Mouse (Mus musculus) embryonic facial prominence, embryonic 11.5 days (tissue): Measurements from ENCODE around the gene Pstpip1. TPM values are rescaled to one million over a fixed set of nuclear protein-coding genes. Genes with fewer than 3 reads are reported as not detected.
A peak's percentile ranks its signal among the peaks of the same experiment; 100 is the strongest.

Source experiments
- ATAC-seq: fragments of 200-750 bp; cut with Nextera tagmentation; replicated peaks from 2 replicates; pipeline ENCODE4 v1.8.0; 2017; ENCODE audit warnings: low read depth; ENCODE audit not compliant: insufficient number of reproducible peaks, low FRiP score, low TSS enrichment
- DNase-seq: peaks from one replicate; pipeline ENCODE4 v3.0.0-alpha.2; 2015; ENCODE audit warnings: low spot score
- H3K27ac ChIP-seq: fragments of 300-500 bp; sonication (generic); replicated peaks from 2 replicates; pipeline ENCODE4 v1.5.1; 2014; ENCODE audit warnings: mild to moderate bottlenecking, low read depth, low read length, control low read depth
- H3K27me3 ChIP-seq: fragments of 300-500 bp; sonication (generic); 2 replicates; pipeline ENCODE4 v1.6.1; 2014; ENCODE audit warnings: mild to moderate bottlenecking, low read length, moderate library complexity, mixed read lengths; ENCODE audit not compliant: control insufficient read depth, insufficient read depth
- H3K36me3 ChIP-seq: fragments of 300-500 bp; sonication (generic); replicated peaks from 2 replicates; pipeline ENCODE4 v1.6.1; 2014; ENCODE audit warnings: low read depth, mild to moderate bottlenecking, low read length, moderate library complexity, mixed read lengths; ENCODE audit not compliant: control insufficient read depth, insufficient read depth
- H3K4me1 ChIP-seq: fragments of 300-500 bp; sonication (generic); 2 replicates; pipeline ENCODE4 v1.6.1; 2014; ENCODE audit warnings: low read length, mixed read lengths; ENCODE audit not compliant: control insufficient read depth, insufficient read depth
- H3K4me2 ChIP-seq: fragments of 300-500 bp; sonication (generic); 2 replicates; pipeline ENCODE4 v1.6.1; 2014; ENCODE audit warnings: low read depth, mild to moderate bottlenecking, control low read depth, low read length, moderate library complexity
- H3K4me3 ChIP-seq: fragments of 300-500 bp; sonication (generic); 2 replicates; pipeline ENCODE4 v1.5.1; 2014; ENCODE audit warnings: low read depth, low read length, control low read depth
- H3K9ac ChIP-seq: fragments of 300-500 bp; sonication (generic); replicated peaks from 2 replicates; pipeline ENCODE4 v1.6.1; 2014; ENCODE audit warnings: mild to moderate bottlenecking, control low read depth, low read length
- H3K9me3 ChIP-seq: fragments of 300-500 bp; sonication (generic); replicated peaks from 2 replicates; pipeline ENCODE4 v1.6.1; 2016; ENCODE audit warnings: mild to moderate bottlenecking, low read length, inconsistent platforms, mixed read lengths; ENCODE audit not compliant: control insufficient read depth
- WGBS: fragments of 180-500 bp; shearing (Covaris S2); extraction: QIAGEN DNeasy Blood & Tissue Kit; methylation state at CpG from one replicate; pipeline ENCODE4 v1.1.7; 2014; 5-methylcytosine and 5-hydroxymethylcytosine counted together
- polyA plus RNA-seq: library from polyadenylated mRNA; unstranded; fragments of >200 nt; fragmentation: Nextera tagmentation; extraction: Ambion mirVana; gene quantifications from 2 replicates; pipeline ENCODE4 v1.2.1, GENCODE M21; 2014

The Pstpip1 gene
- polyA plus RNA-seq, 1 experiment from 2014 or later, result 0.32 TPM

GRCm38 (mm10) chr9:56107527-56107926 is 17.8 kb downstream of the Pstpip1 start:
- H3K4me3 ChIP-seq, result no peak overlapping the region
- H3K9ac ChIP-seq, result no peak overlapping the region
- no peak overlapping the region for H3K27ac ChIP-seq
- no peak for ATAC-seq
- H3K27me3 ChIP-seq, result no peaks in the 10 kb centered on the region
- no peaks in the 10 kb centered on the region for H3K9me3 ChIP-seq
- H3K36me3 ChIP-seq, result no peaks in the 10 kb centered on the region
- DNase-seq, result no peak
- H3K4me2 ChIP-seq, result no peak overlapping the region
- whole genome bisulfite sequencing, result 77% methylated on average over 6 of the region's 6 CpGs
- no peaks in the 10 kb centered on the region for H3K4me1 ChIP-seq

GRCm38 (mm10) chr9:56108174-56108573 is 18.4 kb downstream of the Pstpip1 start:
- H3K36me3 ChIP-seq, result no peaks in the 10 kb centered on the region
- H3K4me1 ChIP-seq, result no peaks in the 10 kb centered on the region; the same call in 1 of the 2 replicates
- ATAC-seq, result 0 out of 2 replicates have a peak, but pooled peaks have one; percentile 19
- H3K4me3 ChIP-seq, result no peak overlapping the region
- DNase-seq, result no peak
- H3K4me2 ChIP-seq, result no peak overlapping the region
- 81% methylated on average over 5 of the region's 5 CpGs for WGBS
- no peaks in the 10 kb centered on the region for H3K9me3 ChIP-seq
- H3K27me3 ChIP-seq, result no peaks in the 10 kb centered on the region
- no peak overlapping the region for H3K9ac ChIP-seq
- no peak overlapping the region for H3K27ac ChIP-seq

GRCm38 (mm10) chr9:56118091-56118490 is 28.3 kb downstream of the Pstpip1 start:
- H3K4me2 ChIP-seq, result no peak overlapping the region
- DNase-seq, result no peak
- peaks cover 4% of the 10 kb centered on the region; the same call in 1 of the 2 replicates for H3K4me1 ChIP-seq
- no peak overlapping the region for H3K4me3 ChIP-seq
- H3K27ac ChIP-seq, result no peak overlapping the region
- WGBS, result 78% methylated on average over 5 of the region's 5 CpGs
- no peak for ATAC-seq
- H3K9ac ChIP-seq, result no peak overlapping the region
- no peaks in the 10 kb centered on the region for H3K36me3 ChIP-seq
- no peaks in the 10 kb centered on the region for H3K27me3 ChIP-seq
- H3K9me3 ChIP-seq, result no peaks in the 10 kb centered on the region

GRCm38 (mm10) chr9:56118582-56118981 is 28.8 kb downstream of the Pstpip1 start:
- ATAC-seq, result 0 out of 2 replicates have a peak, but pooled peaks have one; percentile 8
- Histone ChIP-seq H3K4me2 (peak overlapping the region; percentile 75), H3K27ac (no peak overlapping the region)

DNA sequence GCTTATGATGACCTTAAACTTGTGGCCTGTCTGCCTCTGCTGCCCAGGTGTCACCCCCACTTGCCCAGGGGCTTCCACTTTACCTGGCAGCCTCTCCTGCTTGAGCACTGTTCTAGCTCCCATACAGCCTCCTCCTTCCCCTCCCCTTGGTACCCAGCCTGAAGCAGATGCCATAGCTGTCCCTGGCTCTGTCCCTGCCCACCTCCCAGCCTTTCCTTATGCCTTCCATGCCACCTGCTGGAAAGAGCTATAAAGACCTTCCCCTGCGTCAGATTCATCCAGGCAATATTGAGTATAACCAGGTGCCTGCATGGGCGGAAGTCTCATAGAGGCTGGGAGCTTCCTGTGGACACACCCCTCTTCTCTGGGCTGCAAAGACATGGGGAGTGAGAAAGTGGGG is 29.9 kb downstream of the Pstpip1 start:
- Histone ChIP-seq H3K9ac (no peak overlapping the region), H3K4me1 (peaks cover 4% of the 10 kb centered on the region; the same call in 1 of the 2 replicates), H3K4me2 (no peak overlapping the region), H3K36me3 (no peaks in the 10 kb centered on the region), H3K9me3 (no peaks in the 10 kb centered on the region), H3K4me3 (no peak overlapping the region), H3K27ac (no peak overlapping the region), H3K27me3 (no peaks in the 10 kb centered on the region)
- DNase-seq (no peak), ATAC-seq (no peak)
- WGBS, result 68% methylated on average over 2 of the region's 2 CpGs

More at GRCm38 (mm10) chr9:56118582-56118981, 28.8 kb downstream of the Pstpip1 start:
- peak; percentile 93 for DNase-seq
- Histone ChIP-seq H3K9ac (peak overlapping the region; percentile 47), H3K9me3 (no peaks in the 10 kb centered on the region), H3K27me3 (no peaks in the 10 kb centered on the region), H3K4me1 (peaks cover 4% of the 10 kb centered on the region; the same call in 1 of the 2 replicates), H3K4me3 (peak overlapping the region; percentile 32), H3K36me3 (no peaks in the 10 kb centered on the region)
- WGBS, result 3% methylated on average over 14 of the region's 14 CpGs

GRCm38 (mm10) chr9:56121097-56121496 is 31.3 kb downstream of the Pstpip1 start:
- ATAC-seq, result 0 out of 2 replicates have a peak, but pooled peaks have one; percentile 29

GRCm38 (mm10) chr9:56122973-56123372 is 33.2 kb downstream of the Pstpip1 start:
- Histone ChIP-seq H3K27me3 (no peaks in the 10 kb centered on the region), H3K36me3 (no peaks in the 10 kb centered on the region), H3K27ac (no peak overlapping the region), H3K4me3 (no peak overlapping the region), H3K9me3 (no peaks in the 10 kb centered on the region), H3K4me2 (no peak overlapping the region), H3K9ac (no peak overlapping the region), H3K4me1 (peaks cover 4% of the 10 kb centered on the region; the same call in 1 of the 2 replicates)
- WGBS, result 78% methylated on average over 8 of the region's 8 CpGs
- no peak for DNase-seq
- ATAC-seq, result no peak

More at GRCm38 (mm10) chr9:56121097-56121496, 31.3 kb downstream of the Pstpip1 start:
- H3K9ac ChIP-seq, result peak overlapping the region; percentile 32; the same call in 1 of the 2 replicates
- peaks cover 4% of the 10 kb centered on the region; the same call in 1 of the 2 replicates for H3K4me1 ChIP-seq
- DNase-seq, result peak; percentile 71
- no peaks in the 10 kb centered on the region for H3K36me3 ChIP-seq
- H3K27ac ChIP-seq, result no peak overlapping the region
- no peaks in the 10 kb centered on the region for H3K27me3 ChIP-seq
- no peak overlapping the region for H3K4me3 ChIP-seq
- no peak overlapping the region for H3K4me2 ChIP-seq
- 25% methylated on average over 7 of the region's 7 CpGs for WGBS
- no peaks in the 10 kb centered on the region for H3K9me3 ChIP-seq

DNA sequence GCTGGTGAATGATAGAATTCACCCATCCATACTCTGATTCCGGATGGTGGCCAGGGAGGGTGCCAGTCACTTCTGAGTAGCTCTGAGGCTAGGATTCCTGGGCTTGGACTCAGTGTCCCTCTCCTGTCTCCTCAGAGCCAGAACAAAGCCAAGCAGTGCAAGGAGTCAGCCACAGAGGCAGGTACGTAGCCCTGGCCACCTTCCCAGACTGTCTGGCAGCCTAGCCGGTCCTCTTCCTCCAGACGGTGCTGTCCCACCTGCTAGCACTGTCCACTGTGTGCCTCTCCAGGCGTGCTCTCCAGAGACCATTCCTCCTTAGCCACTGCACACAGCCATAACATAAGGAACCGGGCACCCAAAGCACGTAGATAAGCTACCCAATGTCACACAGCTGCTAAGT is 33.9 kb downstream of the Pstpip1 start:
- Histone ChIP-seq H3K9me3 (no peaks in the 10 kb centered on the region), H3K4me1 (peaks cover 4% of the 10 kb centered on the region; the same call in 1 of the 2 replicates), H3K9ac (no peak overlapping the region), H3K36me3 (no peaks in the 10 kb centered on the region), H3K27ac (no peak overlapping the region), H3K4me2 (no peak overlapping the region), H3K4me3 (no peak overlapping the region), H3K27me3 (no peaks in the 10 kb centered on the region)
- WGBS, result 81% methylated on average over 7 of the region's 7 CpGs
- ATAC-seq (no peak), DNase-seq (no peak)
